Mouse (Mus musculus): ENCODE measurements around the gene Ache.

The Ache gene

GRCm38 (mm10) chr5:137333512-137334174 is 46.3 kb downstream of the Ache start, which contains the start of gene Slc12a9:
Slc12a9 (minus strand) TSS chr5:137333597.
- peak; percentile 94 for DNase-seq (ENCODE audit: low read depth, low spot score)

- DNase-seq (ENCODE audit: low read depth, low spot score): no peak
Observed at GRCm38 (mm10) chr5:137334317-137334716, 47.0 kb downstream of the Ache start.

DNA sequence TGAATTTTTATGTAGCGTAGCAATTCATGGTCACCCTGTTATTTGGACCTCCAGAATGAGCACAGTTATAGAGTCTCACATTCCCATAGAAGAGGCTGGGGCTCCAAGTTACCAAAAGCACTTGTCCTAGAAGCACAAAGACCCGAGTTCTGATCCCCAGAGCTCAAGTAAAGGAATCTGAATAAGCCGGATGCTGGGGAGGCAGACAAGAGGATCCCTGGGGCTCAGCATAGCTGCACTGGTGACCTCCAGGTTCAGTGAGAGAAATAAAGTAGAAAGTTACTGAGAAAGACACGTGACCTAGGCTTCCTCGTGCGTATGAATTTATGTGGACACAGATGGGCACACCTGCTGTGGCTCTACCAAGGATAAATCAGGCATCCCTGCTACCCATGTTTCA is 47.7 kb downstream of the Ache start:
- no peak for DNase-seq (ENCODE audit: low read depth, low spot score)

DNA sequence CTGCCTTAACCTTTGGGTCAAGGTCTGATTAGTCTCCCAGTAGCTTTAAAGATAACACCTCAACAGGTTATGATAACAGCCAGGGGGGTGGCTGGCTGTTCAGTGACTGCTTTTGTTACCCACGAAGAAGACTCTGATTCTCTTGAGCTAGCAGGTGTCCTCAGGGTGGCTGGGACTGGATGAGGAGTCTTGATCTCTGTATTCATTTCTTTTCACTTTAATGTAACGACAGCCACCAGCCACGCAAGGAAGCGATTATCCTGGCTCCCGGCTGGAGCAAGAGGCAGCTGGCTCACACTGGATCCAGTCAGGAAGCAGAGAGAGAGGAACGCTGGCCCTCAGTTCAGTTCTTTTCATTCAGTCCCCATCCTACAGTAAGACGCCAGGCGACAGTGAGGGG is 49.9 kb downstream of the Ache start:
- DNase-seq (ENCODE audit: low read depth, low spot score): no peak

DNA sequence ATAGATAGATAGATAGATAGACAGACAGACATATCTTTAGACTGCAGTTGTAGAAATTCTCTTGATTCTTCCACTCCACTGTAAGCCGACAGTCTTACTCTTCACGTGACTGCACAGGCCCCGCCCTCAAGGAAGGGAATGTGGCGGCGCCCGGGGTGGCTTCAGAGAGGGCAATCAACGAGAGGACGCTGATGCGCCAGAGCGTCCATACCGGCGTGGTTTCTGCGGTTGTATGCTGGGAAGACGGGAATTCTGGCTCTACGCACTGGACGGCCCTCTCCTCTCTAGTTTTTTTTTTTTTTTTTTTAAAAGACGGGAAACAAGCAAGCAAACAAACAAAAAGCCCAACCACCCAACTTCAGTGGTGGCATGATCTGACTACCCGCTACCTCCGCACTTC is 50.9 kb downstream of the Ache start:
- peak; percentile 86 for DNase-seq (ENCODE audit: low read depth, low spot score)

DNA sequence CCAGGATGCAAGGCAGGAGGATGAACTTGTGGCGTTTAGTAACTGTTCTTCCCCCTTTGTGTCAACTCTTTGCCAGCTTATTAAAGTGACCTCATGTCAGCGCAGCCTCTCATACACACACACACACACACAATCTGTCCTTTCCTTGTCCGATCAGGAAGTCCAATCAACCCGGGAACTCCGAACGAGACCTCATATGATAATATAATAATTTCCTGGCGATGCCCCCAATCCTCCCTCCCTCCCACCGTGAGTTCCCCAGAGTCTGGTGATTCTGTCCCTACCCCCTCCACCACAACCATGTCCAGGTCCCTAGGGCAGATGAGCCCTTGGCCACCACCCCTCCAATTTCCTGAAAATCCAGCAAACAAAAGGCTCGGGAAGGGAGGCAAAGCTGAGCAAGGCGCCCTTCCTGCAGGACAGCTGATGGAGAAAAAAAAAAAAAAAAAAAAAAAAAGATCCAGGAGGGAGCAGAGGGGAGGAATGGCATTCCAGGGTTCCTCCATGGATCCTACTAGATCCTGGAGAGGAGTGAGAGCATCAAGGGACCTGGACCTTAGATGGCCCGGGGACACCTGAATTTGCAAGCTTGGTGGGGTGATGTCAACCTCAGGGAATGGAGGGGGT is 51.5 kb downstream of the Ache start:
- DNase-seq (ENCODE audit: low read depth, low spot score): peak; percentile 41

DNA sequence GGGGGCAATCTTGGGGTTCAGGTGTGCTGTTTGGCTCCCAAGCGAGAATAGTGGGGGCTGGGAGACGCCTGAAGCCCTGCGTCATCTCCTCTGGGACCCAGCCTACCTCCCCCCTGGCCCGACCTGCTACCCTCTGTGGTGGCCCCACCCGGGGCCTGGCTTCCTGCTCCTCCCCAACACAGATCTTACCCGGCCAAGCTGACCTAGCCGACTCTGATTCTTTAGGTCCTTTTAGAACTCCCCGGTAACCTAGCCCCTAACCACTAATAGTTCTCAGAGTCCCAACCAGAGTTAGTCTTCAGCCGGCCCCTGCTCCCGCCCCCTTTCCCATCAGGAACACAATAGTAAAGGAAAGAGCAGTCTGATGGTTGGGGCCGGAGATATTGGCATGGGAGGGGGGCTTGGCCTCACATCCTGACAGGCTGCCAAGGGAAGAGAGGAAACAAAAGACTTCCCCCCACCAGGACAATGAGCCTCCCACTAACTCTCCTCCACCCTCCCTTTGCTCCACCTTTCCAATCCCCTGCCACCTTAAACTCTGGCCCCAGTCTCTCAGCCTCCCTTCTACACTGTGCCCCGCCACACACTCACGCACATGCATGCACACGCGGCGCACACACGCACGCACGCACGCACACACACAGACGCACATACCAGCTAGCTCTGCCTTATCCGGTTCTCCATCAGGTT is 52.1 kb downstream of the Ache start:
- DNase-seq (ENCODE audit: low read depth, low spot score): no peak

- DNase-seq (ENCODE audit: low read depth, low spot score): no peak
Observed at GRCm38 (mm10) chr5:137340222-137340621, 52.9 kb downstream of the Ache start.

DNA sequence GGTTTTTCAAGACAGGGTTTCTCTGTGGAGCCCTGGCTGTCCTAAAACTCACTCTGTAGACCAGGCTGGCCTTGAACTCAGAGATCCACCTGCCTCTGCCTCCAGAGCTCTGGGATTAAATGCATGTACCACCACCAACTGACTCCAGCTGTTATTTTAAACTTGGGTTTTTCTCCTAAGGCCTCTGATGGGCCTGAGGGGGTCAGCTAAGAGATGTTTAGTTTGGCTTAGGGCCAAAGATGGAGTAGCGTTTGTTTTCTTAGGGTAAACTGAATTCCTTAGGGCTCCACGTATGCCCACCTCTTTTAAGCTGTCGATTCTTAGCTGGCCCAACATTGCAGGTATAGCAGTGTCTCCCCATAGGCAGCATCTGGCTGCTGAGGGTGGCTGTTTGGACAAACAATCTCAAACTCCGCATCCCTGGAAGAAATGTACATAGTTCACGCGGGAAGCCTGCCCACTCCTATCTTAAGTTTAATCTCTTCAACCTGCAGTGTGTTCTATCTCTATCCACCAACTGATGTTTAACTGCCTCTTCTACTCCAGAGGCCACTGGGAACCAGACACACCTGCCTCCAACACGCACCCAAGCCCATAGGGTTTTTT is 55.2 kb downstream of the Ache start:
- DNase-seq (ENCODE audit: low read depth, low spot score): no peak

- no peak for DNase-seq (ENCODE audit: low read depth, low spot score)
Observed at GRCm38 (mm10) chr5:137343412-137343811, 56.1 kb downstream of the Ache start.

DNA sequence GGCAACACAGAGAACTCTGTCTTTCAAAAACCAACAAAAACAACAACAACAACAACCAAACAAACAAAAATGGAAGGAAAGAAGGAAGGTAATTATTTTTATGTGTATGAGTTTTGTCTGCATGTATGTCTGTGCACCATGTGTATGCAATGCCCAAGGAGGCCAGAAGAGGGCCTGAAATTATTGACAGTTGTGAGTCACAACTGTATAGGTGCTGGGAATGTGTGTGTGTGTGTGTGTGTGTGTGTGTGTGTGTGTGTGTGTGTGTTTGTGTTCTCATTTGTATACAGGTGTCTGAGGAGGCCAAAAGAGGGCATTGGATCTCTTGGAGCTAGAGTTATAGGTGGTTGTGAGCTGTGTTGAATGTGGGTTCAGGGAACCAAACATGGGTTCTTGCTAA is 56.5 kb downstream of the Ache start:
- DNase-seq (ENCODE audit: low read depth, low spot score): no peak

Data from mesoderm, embryonic 11.5 days (tissue).